Mouse (Mus musculus) thymus, postnatal 36 days (tissue): ENCODE measurements around the gene Txn2.
A peak's percentile ranks its signal among the peaks of the same experiment; 100 is the strongest.

Source experiments
- DNase-seq, 2 experiments: peaks; one replicate each; pipeline ENCODE4 v3.0.0; 2022; ENCODE audit warnings: mixed read lengths in 2 of 2

Txn2 gene

GRCm38 (mm10) chr15:77906081-77906480 is 22.7 kb downstream of the Txn2 start:
- DNase-seq: no peak

- DNase-seq: peak; percentile 73 to 83
Measured at GRCm38 (mm10) chr15:77905275-77905970, 23.4 kb downstream of the Txn2 start.

- peak; percentile 62 to 65 for DNase-seq
Measured at GRCm38 (mm10) chr15:77904363-77904892, 24.4 kb downstream of the Txn2 start.

GRCm38 (mm10) chr15:77903176-77903575 is 25.6 kb downstream of the Txn2 start:
- DNase-seq: no peak

- DNase-seq: no peak
Measured at GRCm38 (mm10) chr15:77894926-77895325, 33.9 kb downstream of the Txn2 start.

GRCm38 (mm10) chr15:77893292-77893691 is 35.5 kb downstream of the Txn2 start:
- DNase-seq: no peak

- no peak for DNase-seq
Measured at GRCm38 (mm10) chr15:77892420-77892819, 36.4 kb downstream of the Txn2 start.

- DNase-seq: no peak
Measured at GRCm38 (mm10) chr15:77891766-77892165, 37.0 kb downstream of the Txn2 start.

- DNase-seq: no peak
Measured at GRCm38 (mm10) chr15:77889761-77890422, 38.9 kb downstream of the Txn2 start.

- DNase-seq: no peak
Measured at GRCm38 (mm10) chr15:77888286-77888685, 40.5 kb downstream of the Txn2 start.

GRCm38 (mm10) chr15:77887093-77887488 is 41.7 kb downstream of the Txn2 start:
- no peak for DNase-seq

- DNase-seq: no peak
Measured at GRCm38 (mm10) chr15:77886369-77887092, 42.3 kb downstream of the Txn2 start.

GRCm38 (mm10) chr15:77885945-77886344 is 42.9 kb downstream of the Txn2 start:
- DNase-seq: no peak

- DNase-seq: no peak
Measured at GRCm38 (mm10) chr15:77885159-77885558, 43.6 kb downstream of the Txn2 start.

GRCm38 (mm10) chr15:77883697-77884010 is 45.2 kb downstream of the Txn2 start:
- DNase-seq: no peak

- no peak for DNase-seq
Measured at GRCm38 (mm10) chr15:77882797-77883696, 45.8 kb downstream of the Txn2 start.

GRCm38 (mm10) chr15:77882297-77882696 is 46.5 kb downstream of the Txn2 start:
- DNase-seq: no peak

GRCm38 (mm10) chr15:77881698-77882097 is 47.1 kb downstream of the Txn2 start:
- DNase-seq: no peak

GRCm38 (mm10) chr15:77880738-77881137 is 48.1 kb downstream of the Txn2 start:
- no peak for DNase-seq

GRCm38 (mm10) chr15:77879756-77880155 is 49.0 kb downstream of the Txn2 start:
- DNase-seq: no peak

GRCm38 (mm10) chr15:77877209-77877608 is 51.6 kb downstream of the Txn2 start:
- peak; percentile 39 for DNase-seq

- no peak for DNase-seq
Measured at GRCm38 (mm10) chr15:77876716-77877115, 52.1 kb downstream of the Txn2 start.

- no peak for DNase-seq
Measured at GRCm38 (mm10) chr15:77875953-77876352, 52.9 kb downstream of the Txn2 start.
